Mouse (Mus musculus): Measurements from ENCODE around the gene Tmem258. TPM values are rescaled to one million over a fixed set of nuclear protein-coding genes. Genes with fewer than 3 reads are reported as not detected.

The Tmem258 gene
- polyA plus RNA-seq, 1 experiment, result 135 TPM

DNA sequence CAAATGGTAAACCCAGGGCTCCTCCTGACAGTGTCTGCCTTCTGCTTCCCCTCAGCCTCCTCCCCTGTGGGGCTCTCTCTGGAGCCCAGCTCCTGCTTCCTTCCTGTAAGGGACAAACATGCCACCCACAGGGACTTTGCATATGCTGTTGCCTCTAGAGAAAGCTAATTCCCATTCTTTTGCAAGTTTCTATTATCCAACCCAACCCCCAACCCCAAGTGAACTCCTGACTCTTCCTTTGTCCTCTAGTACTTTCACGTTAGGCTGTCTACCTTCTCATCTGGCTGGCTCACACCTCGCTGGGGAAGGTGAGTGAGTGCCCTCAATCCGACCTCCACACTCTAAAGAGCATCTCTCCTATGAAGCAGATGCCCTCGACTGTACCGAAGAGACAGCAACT is 28.1 kb downstream of the Tmem258 start:
- Histone ChIP-seq H3K36me3 (ENCODE audit: control insufficient read depth, insufficient read depth, low read length) (no peaks in the 10 kb centered on the region), H3K4me1 (ENCODE audit: control insufficient read depth, insufficient read depth, low read length) (no peaks in the 10 kb centered on the region), H3K4me3 (ENCODE audit: insufficient read depth, low read depth, low read length) (no peak overlapping the region), H3K27ac (ENCODE audit: insufficient read depth, low read depth, low read length) (no peak overlapping the region), H3K27me3 (replicated peaks; ENCODE audit: control insufficient read depth, insufficient read depth, low read length) (no peaks in the 10 kb centered on the region)
- 47% methylated on average over 5 of the region's 5 CpGs for WGBS
- DNase-seq, result no peak
- TF ChIP-seq POLR2A (IDR thresholded peaks at IDR 0.05; ENCODE audit: low read depth, low read length), result no peak

DNA sequence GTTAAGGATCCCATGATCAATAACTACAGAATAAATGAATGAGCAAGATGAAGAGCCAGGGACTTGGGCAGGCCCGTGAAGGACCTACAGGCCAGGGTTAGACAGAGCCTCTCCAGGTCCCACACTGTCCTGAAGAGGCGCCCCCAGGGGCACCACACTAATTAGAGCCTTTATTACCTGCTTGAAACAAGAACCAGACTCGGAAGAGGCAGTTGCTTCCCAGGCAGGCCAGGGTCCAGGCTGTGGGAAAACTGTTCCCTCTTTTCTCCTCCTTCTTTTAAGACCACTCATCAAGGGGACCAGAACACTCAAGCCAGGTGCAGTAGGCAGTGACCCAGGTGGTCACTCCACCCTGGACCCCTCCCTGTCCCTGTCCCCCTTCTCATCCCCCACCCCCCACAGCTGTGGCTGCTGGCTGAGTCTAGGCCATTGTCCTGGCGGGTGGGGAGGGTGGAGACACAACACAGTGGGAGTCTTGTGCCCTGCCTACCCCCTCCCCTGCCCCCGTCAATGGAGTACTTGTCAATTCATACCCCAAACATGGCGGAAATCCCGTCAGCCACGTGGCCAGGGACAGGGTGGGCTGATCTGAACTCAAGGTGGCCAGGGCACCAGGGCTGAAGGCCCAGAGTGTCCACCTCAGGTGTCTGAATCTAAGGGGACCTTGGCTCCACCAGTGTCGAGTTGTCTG is 28.7 kb downstream of the Tmem258 start:
- no peak for TF ChIP-seq POLR2A (IDR thresholded peaks at IDR 0.05; ENCODE audit: low read depth, low read length)
- no peak for TF ChIP-seq CTCF (conservative IDR thresholded peaks at IDR 0.05; ENCODE audit: insufficient read depth, insufficient read length, low read depth, low read length)
- no peak for DNase-seq
- no peak overlapping the region for H3K4me3 ChIP-seq (ENCODE audit: insufficient read depth, low read depth, low read length)
- no peaks in the 10 kb centered on the region for H3K27me3 ChIP-seq (replicated peaks; ENCODE audit: control insufficient read depth, insufficient read depth, low read length)
- no peaks in the 10 kb centered on the region for H3K4me1 ChIP-seq (ENCODE audit: control insufficient read depth, insufficient read depth, low read length)
- WGBS, result 69% methylated on average over 9 of the region's 9 CpGs
- H3K36me3 ChIP-seq (ENCODE audit: control insufficient read depth, insufficient read depth, low read length), result no peaks in the 10 kb centered on the region
- H3K27ac ChIP-seq (ENCODE audit: insufficient read depth, low read depth, low read length), result no peak overlapping the region

DNA sequence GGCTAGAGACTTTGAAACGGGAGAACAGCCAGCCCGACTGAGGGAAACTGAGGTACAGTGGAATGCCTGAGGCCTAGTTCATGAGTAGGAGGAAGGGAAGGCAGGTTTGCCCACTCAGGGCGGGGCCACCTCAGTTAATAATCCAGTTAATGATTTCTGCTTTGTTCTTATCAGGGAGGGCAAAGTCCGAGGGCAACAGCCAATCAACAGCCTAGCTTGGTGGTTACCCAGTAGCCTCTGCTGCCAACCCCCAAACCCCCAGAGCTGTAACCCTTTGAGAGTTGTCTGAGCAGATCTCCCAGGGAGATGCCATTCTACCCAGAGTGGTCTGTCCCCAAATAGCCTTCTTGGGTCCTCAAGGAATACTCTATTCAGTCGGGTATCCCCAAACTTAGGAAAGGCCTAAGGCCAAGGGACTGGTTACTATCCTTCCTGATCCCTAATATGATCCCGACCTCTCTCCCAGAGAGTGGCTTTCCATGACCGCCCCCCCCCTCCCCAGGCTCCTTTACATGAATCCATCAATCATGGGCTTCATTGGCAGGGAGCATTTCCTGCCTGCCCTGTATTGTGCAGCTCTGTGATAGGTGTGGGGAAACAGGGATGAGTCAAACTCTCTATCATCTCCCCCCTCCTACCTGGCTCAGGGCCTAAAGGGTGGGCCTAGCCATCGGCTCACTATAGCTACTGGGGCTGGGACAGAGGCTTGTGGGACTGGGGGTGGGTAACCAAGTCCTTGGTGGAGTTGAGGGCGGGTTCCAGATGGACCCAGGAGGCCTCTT is 32.2 kb downstream of the Tmem258 start:
- no peak overlapping the region for H3K4me3 ChIP-seq (ENCODE audit: insufficient read depth, low read depth, low read length)

DNA sequence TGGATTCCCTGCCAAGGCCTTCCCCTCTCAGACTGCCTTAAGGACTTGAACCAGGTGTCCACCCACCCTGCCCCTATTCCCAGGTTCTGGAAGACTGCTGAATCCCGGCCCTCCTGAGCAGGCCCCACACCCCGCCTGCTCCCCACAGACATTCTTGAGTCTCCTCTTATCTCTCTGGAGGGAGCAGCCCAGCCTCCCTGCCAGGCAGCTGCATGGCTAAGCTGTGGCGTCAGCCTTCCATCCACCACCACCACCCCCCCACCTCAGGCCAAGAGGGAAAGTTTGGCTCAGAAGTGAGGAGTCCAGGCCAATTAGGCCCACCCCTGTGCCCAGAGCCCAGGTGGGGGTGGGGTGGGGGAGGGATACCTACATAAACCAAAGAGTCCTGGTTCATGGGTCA is 34.7 kb downstream of the Tmem258 start:
- Histone ChIP-seq H3K27me3 (replicated peaks; ENCODE audit: control insufficient read depth, insufficient read depth, low read length) (no peaks in the 10 kb centered on the region), H3K4me3 (ENCODE audit: insufficient read depth, low read depth, low read length) (no peak overlapping the region), H3K36me3 (ENCODE audit: control insufficient read depth, insufficient read depth, low read length) (no peaks in the 10 kb centered on the region), H3K4me1 (ENCODE audit: control insufficient read depth, insufficient read depth, low read length) (no peaks in the 10 kb centered on the region; the same call in 1 of the 2 replicates), H3K27ac (ENCODE audit: insufficient read depth, low read depth, low read length) (no peak overlapping the region)
- no peak for DNase-seq
- 86% methylated on average over 3 of the region's 3 CpGs for WGBS
- TF ChIP-seq CTCF (conservative IDR thresholded peaks at IDR 0.05; ENCODE audit: insufficient read depth, insufficient read length, low read depth, low read length), result no peak
- TF ChIP-seq POLR2A (IDR thresholded peaks at IDR 0.05; ENCODE audit: low read depth, low read length), result no peak

More for the DNA sequence above, 32.2 kb downstream of the Tmem258 start:
- TF ChIP-seq CTCF (conservative IDR thresholded peaks at IDR 0.05; ENCODE audit: insufficient read depth, insufficient read length, low read depth, low read length) (no peak), POLR2A (IDR thresholded peaks at IDR 0.05; ENCODE audit: low read depth, low read length) (no peak)
- H3K27ac ChIP-seq (ENCODE audit: insufficient read depth, low read depth, low read length), result peak overlapping the region; percentile 29; the same call in 1 of the 2 replicates
- DNase-seq, result peak; percentile 77
- no peaks in the 10 kb centered on the region for H3K27me3 ChIP-seq (replicated peaks; ENCODE audit: control insufficient read depth, insufficient read depth, low read length)
- H3K36me3 ChIP-seq (ENCODE audit: control insufficient read depth, insufficient read depth, low read length), result no peaks in the 10 kb centered on the region
- 62% methylated on average over 9 of the region's 9 CpGs for WGBS
- H3K4me1 ChIP-seq (ENCODE audit: control insufficient read depth, insufficient read depth, low read length), result no peaks in the 10 kb centered on the region; the same call in 1 of the 2 replicates

DNA sequence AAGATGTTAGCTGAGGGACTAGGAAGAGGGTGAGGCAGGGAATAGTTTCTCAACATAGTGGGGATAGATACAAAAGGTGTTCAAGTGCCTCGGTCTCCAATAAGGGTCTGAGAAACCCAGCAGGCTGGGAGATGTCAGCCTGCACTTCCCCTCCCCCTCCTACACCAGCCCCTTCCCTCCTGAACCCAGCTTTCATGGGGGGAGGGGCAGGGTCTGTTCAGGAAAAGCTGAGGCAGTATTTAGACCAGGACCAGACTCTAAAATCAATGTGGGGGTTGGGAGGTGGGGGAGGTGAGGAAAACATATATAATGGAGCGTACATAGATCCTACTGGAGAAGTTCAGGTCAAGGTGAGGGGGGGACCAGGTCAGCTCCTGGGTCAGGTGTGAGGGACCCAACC is 35.6 kb downstream of the Tmem258 start:
- TF ChIP-seq CTCF (conservative IDR thresholded peaks at IDR 0.05; ENCODE audit: insufficient read depth, insufficient read length, low read depth, low read length) (no peak), POLR2A (IDR thresholded peaks at IDR 0.05; ENCODE audit: low read depth, low read length) (no peak)
- H3K4me3 ChIP-seq (ENCODE audit: insufficient read depth, low read depth, low read length), result no peak overlapping the region
- 79% methylated on average over 2 of the region's 2 CpGs for WGBS
- no peaks in the 10 kb centered on the region for H3K27me3 ChIP-seq (replicated peaks; ENCODE audit: control insufficient read depth, insufficient read depth, low read length)
- no peaks in the 10 kb centered on the region for H3K36me3 ChIP-seq (ENCODE audit: control insufficient read depth, insufficient read depth, low read length)
- no peak for DNase-seq
- H3K4me1 ChIP-seq (ENCODE audit: control insufficient read depth, insufficient read depth, low read length), result no peaks in the 10 kb centered on the region; the same call in 1 of the 2 replicates
- no peak overlapping the region for H3K27ac ChIP-seq (ENCODE audit: insufficient read depth, low read depth, low read length)

DNA sequence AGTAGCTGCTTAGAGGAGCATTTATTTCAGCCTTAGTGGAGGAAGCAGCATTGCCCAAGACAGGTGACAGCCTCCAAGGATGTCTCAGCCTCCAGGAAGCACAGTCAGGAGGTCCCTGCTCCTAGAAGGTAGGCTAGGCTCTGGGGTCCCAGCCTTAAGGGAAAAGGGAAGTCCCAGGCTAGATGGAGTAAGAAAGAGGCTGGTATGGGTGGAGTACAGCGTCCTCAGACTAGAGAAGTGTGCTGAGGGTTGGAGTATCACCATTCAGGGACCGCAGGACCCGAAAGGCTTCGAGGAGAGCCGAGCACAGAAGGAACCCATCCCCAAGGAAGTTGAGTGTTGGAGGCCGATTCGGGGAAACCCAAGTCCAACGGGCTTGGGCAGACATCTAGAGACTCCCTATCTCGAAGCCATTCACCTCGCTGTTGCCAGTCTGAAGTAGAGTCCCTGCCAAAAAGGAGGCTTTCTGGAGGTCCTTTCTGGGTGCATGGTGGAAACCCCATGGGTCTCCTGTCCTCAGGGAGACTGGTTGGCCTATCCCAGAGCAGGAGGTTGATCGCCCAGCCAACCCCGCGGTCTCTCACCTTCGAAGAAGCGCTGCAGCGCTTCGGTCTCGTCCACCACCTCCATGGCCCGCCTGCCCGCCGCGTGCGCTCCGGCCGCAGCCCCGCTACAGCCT is 36.3 kb downstream of the Tmem258 start:
- no peak for DNase-seq
- TF ChIP-seq POLR2A (IDR thresholded peaks at IDR 0.05; ENCODE audit: low read depth, low read length), result no peak
- TF ChIP-seq CTCF (conservative IDR thresholded peaks at IDR 0.05; ENCODE audit: insufficient read depth, insufficient read length, low read depth, low read length), result no peak
- Histone ChIP-seq H3K4me3 (ENCODE audit: insufficient read depth, low read depth, low read length) (peak overlapping the region; percentile 57), H3K27me3 (replicated peaks; ENCODE audit: control insufficient read depth, insufficient read depth, low read length) (no peaks in the 10 kb centered on the region), H3K27ac (ENCODE audit: insufficient read depth, low read depth, low read length) (no peak overlapping the region), H3K36me3 (ENCODE audit: control insufficient read depth, insufficient read depth, low read length) (no peaks in the 10 kb centered on the region), H3K4me1 (ENCODE audit: control insufficient read depth, insufficient read depth, low read length) (no peaks in the 10 kb centered on the region; the same call in 1 of the 2 replicates)
- 6% methylated on average over 26 of the region's 26 CpGs for WGBS
